Mouse (Mus musculus): ENCODE results near the gene Gmpr.

DNA sequence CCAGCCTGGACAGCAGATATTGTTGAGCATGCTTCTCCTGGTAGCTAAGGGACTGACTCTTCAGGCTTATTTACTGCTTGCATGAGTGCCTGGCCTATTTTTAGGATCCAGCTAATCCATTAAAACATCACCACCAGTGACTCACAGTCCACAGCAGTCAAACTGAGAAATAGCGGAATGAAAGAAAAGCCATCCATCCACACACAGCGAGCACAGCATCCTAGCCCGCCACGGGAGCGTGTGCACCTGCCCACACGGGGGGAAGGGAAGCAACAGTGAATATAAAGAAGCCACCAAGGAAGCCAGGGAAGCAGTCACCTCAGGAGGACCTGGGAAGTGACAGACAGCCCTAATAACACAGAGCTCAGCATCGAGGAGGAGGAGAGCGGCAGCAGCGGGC lies 54.8 kb downstream of the Gmpr start:
- TF ChIP-seq POLR2A (IDR thresholded peaks at IDR 0.05; ENCODE audit: low read depth, low read length) = no peak
- TF ChIP-seq CTCF (IDR thresholded peaks at IDR 0.05; ENCODE audit: borderline replicate concordance, insufficient read depth, low read length) = no peak
